Mouse (Mus musculus) duodenum, adult 2 months (tissue): Measurements from ENCODE around the gene BC004004. TPM values are rescaled to one million over a fixed set of nuclear protein-coding genes. Genes with fewer than 3 reads are reported as not detected.

Source experiments
- polyA plus RNA-seq: library from polyadenylated mRNA; depleted of rRNA; stranded (reverse); fragments of >200 nt; gene quantifications from 2 replicates; pipeline ENCODE4 v1.2.3, GENCODE M21; 2012; ENCODE audit warnings: low replicate concordance; rRNA removed

The BC004004 gene
- 35.7 and 53.2 TPM in 2 replicates for polyA plus RNA-seq

DNA sequence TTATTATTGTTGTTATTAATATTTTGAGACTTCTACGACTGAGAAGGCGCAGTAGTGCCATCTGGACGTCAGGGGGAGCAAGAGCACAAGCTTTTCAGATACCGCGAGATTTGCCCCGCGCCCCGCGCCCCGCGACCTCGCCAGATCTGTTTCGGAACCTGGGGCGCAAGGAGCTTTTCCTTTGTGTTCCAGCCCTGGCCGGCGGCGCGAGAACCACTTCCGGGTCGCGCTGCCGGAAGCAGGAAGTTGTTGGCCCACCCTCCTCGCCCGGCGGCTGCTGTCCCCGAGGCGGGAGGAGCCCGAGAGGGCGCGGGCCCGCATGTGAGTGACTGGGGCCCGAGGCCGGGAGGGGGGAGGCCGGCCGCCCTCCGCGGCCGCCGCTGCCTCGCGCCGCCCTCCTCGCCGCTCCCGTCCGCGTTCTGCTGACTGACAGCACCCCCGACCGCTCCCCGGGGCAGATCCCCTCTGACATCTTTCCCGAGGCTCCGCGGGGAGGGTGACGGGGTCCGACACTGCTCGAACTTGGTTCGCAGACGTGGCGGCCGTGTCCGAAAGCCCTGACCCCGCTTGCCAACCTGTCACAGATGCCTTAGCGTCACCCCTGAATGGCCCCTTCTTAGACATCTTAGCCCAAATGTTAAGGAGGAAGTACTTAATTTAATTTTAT is at the start of gene BC004004:
BC004004 (plus strand) TSS at position 107 of the 667 bp plus-strand sequence.

DNA sequence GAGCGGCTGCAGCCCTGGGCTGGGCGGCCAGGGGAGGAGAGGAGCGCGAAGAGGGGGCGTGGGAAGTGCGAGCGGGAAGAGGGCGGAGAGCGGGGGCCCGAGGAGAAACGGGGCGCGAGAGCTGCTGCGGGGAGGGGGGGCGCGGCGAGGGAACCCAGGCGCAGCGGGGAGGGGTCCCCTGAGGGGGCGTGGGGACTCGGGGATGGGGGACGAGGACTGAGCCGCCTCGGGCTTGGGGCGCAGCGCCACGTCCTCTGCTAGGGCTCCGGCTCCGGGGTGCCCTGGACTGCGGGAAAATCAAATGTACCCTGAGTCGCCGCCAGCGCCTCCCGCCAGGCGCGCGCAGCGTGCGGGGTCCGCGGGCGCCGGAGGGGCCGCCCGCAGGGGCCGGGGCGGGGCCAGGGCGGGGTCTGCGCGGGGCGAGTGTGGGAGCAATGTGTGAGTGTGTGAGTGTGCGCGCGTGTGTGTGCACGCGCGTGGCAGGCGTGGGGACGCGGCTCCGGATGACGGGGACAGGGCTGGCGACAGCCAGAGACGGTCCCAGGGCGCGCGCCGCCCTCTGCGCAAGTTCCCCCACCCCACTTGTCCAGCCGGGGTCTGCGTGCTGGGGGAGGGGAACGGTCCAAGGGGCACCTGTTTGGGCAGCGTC is 30.7 kb upstream of the BC004004 start, which contains the start of gene Cpne5:
Cpne5 (minus strand) TSS at position 396 of the 649 bp plus-strand sequence.

DNA sequence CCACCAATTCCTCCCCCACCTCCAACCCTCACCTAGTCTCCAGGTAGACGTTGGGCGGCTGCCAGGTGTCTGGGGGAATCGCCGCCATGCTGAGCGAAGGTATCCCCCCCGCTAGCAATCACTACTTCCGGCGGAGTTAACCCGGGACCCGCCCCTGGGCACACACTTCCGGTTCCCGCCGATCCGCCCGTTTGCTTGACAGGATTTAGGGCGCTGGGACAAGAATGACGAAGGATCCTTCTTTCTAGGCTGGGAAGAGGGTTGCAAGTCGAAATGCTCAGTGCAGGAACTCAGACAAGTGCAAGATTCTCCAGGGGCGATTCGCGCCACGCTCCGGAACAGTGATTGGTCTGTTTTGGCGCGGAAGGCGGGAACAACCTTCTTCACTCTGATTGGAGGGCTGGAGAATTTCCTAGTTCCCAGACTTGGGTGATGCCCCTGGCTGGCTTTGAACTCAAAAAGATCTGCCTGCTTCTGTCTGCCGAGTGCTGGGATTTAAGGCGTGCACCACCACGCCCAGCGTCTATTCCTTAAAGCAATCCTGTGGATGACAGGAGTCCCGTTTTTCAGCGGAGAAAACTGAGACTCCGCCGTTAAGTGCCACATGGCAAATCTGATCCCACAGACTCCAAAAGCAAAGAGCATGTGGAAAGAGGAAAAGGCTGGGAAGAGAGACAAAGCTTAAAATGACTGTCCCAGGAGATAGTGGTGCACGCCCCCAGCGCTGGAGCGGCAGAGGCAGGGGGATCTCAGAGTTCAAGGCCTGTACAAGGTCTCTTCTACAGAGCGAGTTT is 4.6 kb upstream of the BC004004 start, which contains the start of gene Ppil1:
Ppil1 (minus strand) TSS at position 347 of the 794 bp plus-strand sequence.

DNA sequence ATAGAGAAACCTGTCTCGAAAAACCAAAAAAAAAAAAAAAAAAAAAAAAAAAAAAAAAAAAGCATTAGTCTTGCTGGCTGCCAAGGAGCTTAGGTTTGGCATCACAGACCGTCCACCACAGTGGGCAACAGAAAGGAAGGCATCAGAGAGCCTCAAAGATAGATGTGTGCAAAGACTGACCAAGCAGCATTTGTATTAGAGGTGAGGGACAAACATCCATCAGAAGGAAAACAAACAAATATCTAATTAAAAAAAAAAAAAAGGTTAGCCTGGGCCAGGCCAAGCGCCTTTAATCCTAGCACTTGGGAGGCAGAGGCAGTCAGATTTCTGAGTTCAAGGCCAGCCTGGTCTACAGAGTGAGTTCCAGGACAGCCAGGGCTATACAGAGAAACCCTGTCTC is 48.8 kb downstream of the BC004004 start, which contains the start of gene Pi16:
Pi16 (plus strand) TSS at position 301 of the 400 bp plus-strand sequence.

DNA sequence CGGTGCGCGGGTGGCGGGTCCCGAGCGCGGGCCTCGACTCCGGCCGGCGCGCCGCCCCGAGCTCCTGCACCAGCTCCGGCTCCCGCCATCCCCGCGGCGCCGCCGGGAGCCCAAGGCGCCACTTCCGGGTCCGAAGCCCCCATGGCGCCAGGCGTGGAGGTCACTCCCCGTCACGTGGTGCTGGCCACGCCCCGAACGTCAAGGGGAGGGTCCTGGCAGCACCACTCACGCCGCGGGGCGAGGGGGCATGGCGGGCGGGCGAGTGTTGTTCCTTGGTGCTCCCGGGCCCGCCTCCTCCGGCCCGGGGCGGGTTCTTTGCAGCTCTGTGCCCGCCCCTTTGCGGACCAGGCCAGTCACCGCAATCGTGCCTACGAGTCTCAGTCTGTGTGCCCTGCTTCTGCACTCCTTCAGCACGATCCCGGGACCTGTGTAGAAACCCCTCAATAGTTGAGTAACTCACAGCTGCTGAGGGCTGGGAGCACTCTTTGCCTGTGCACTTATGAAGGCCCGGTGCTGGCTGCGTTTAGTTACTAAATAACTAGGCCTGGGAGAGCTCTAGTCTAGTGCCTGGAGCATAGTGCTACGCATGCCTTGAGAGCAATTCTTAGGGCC is 79.2 kb downstream of the BC004004 start, which contains the start of gene Mtch1:
Mtch1 (minus strand) TSS at position 290 of the 612 bp plus-strand sequence.

DNA sequence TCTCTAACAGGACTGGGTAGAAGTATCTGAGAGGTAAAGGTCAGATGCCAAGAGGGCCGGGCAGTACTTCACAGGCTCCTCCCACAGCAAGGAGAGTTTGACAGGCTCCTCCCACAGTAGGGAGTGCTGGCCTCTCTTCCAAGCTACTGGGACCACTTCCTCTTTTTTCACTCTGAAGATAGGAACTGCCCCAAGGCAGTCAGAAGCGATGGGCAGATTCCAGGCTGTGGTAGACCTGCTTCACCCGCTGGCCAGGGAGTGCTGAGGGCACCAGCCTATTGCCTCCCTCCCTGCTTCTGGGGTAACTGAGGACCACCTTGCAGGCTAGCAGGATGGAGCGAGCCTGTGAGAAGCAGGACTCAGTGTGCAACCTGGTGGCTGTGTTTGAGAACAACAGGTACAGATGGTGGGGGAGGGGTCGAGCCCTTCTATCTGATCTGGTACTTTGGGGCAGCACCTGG is 92.2 kb downstream of the BC004004 start, which contains the start of gene Fgd2:
Fgd2 (plus strand) TSS at position 154 of the 461 bp plus-strand sequence.

Other genes with a start within 250 kb of the BC004004 start
- gene Srsf3, start 236.2 kb upstream of the BC004004 start, polyA plus RNA-seq: 54.2 and 156 TPM in 2 replicates
- gene Cdkn1a, start 177.8 kb upstream of the BC004004 start, polyA plus RNA-seq: 102 and 238 TPM in 2 replicates
- gene Rab44, start 154.6 kb upstream of the BC004004 start, polyA plus RNA-seq: 0.39 and 0.45 TPM in 2 replicates
- gene Cpne5, start 30.6 kb upstream of the BC004004 start, polyA plus RNA-seq: 0.51 and 1.1 TPM in 2 replicates
- 22.4 and 27.2 TPM in 2 replicates for gene Ppil1, start 4.6 kb upstream of the BC004004 start, polyA plus RNA-seq
- 1.0 and 2.4 TPM in 2 replicates for gene Pi16, start 48.9 kb downstream of the BC004004 start, polyA plus RNA-seq
- 165 and 261 TPM in 2 replicates for gene Mtch1, start 79.1 kb downstream of the BC004004 start, polyA plus RNA-seq
- gene Fgd2, start 92.1 kb downstream of the BC004004 start, polyA plus RNA-seq: 12.8 and 22.0 TPM in 2 replicates
- 59.8 and 198 TPM in 2 replicates for gene Pim1, start 222.0 kb downstream of the BC004004 start, polyA plus RNA-seq